Mouse (Mus musculus) spleen, postnatal 36 days (tissue): ENCODE data around the gene Vps37c.
A peak's percentile ranks its signal among the peaks of the same experiment; 100 is the strongest.

ENCODE experiments used
- DNase-seq, 2 experiments: peaks; one replicate each; pipeline ENCODE4 v3.0.0; 2022; ENCODE audit warnings: low spot score in 2 of 2, mixed read lengths in 1 of 2

Gene Vps37c

DNA sequence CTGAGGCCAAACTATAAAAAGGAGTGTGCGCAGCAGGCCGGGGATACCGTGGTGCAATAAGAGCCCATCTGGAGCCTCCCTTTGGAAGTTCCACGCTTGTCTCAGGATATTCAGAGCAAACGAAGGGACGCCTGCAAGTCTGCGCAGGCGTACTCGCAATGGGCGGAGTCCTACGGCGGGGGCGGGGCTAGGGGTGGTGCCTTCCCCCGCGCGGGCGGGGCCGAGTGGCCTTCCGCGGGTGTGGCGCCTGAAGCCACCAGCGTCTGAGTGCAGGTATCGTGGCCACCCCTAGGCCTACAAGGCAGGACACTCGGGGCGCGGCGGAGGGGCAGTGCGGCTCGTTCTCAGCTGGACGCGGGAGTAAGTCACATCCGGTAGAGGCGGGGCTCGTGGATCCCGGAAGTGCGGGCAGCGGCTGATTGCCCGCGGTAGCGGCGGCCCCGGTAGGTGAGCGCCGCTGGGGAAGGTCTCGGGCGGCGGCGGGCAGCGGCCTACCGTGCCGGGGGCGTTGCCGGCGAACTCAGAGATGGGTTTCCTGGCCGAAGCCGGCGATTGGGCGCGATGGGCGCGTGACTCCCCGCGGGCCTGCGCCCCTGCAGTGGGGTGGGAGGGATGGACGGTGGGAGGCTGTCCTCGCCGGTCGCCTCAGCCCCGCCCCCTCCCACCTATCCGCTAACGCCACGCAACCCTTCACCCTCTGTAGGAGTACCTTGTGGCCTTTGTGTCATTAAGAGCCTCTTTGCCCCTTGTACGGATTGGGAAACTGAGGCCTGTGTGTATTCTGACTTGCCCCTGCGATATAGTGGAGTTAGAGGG, at the start of gene Vps37c:
TSS of gene Vps37c (plus strand) at position 199 of the 816 bp plus-strand sequence.
- DNase-seq, result peak; percentile 85 to 90

DNA sequence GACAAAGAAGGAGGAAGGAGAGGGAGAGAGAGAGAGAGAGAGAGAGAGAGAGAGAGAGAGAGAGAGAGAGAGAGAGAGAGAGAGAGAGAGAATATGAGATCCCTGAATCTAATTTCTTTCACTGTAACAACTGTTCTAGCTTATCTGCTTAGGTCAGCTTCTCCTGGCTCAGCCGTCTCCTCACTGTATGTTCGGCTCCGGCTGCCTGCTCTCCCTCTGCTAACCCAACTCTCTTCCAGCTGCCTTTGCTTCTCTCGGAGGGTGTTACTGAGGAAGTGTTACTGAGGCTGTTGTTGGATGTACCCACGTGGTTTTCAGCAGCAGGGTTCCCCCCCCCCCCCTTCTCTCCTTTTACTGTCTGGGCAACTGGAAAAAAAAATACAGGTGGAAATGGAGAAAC, 48.5 kb upstream of the Vps37c start:
- DNase-seq, result no peak

DNA sequence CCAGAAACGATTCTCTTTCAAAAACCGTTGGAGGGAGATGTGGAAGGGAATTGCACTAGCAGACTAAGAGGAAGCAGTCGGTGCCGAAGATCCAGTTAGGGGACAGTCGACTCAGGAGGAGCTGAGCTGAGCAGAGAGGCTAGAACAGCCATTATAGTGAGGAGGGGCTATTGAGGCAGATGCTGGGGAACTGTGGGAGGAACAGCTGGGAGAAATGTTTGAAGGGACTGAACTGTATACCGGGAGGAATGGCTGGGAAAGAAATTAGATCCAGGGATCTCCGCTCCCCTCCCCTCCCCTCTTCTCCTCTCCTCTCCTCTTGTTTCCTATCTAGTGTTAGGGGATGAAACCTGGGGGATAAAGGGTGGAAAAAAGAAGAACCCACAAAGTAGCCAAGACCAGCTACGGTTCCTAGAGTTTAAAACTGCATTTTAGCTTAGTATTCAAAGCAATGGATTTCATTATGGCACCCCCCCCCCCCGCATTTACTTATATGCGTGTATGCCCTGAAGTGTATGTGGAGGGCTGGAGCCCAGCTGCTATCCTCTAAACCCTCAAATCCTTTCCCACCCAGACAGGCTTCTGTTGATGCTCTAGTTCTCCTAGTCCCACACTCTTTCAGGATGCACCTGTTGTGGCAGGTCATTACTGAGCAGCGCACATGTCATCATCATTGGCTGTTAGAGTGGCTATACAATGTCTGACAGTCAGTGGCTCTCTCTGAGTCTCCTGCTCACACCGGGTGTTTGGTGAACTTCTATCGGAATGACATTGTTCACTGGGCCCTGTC, 47.8 kb upstream of the Vps37c start:
- no peak for DNase-seq

DNA sequence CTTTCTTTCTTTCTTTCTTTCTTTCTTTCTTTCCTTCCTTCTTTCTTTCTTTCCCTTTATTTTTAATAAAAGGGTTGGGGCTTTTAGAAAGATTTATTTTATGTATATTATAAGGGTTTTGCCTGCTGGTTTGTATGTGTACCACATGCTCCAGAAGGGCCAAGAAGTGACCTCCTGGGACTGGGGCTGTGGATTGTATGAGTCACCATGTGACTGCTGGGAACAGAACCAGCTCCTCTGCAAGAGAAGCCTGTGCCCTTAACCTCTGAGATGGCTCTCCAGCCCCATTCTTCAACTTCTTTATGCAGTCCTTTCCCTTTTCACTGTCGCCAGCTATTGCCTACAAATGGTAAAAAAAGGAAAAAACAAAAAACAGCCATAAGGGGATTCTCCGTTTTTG, 42.9 kb upstream of the Vps37c start:
- DNase-seq, result no peak

DNA sequence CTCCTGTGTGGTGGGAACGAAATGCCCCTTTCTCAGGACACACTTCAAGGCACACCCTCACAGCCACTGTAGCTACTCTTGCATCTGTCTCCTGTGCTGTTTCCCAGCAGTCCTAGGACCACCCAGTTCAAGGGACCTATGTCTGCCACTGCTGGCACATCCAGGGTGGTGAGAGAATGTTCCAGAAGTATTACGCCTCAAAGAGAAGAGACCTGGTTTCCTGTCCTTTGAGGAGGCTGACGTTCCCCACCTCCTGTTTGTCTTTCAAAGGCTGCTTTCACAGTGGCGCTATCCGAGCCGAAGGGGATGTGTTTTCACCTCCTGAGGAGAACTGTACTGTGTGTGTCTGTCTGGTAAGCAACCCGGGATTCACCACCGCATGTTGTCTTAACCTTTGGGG, 40.4 kb upstream of the Vps37c start:
- peak in 1 of 2 experiments; percentile 18 for DNase-seq

DNA sequence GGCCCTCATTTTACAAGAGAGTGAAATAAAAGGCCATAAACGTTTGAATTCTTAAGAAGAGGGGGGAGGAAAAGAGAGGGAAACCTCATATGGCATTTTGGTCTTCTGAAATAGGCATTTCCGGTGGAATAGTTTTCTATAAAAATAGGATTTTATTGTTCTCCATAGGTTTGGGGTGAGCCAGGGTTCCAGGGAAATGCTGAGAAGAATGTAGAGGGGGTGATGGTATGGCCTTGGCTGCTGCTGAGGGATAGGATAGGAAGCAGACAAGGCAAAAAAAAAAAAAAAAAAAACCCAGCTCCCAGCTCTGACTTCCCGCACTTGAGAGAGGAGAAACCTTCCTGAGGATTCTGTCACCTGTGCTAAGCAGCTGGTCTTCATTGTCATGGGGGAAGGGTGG, 32.5 kb upstream of the Vps37c start:
- DNase-seq, result no peak

DNA sequence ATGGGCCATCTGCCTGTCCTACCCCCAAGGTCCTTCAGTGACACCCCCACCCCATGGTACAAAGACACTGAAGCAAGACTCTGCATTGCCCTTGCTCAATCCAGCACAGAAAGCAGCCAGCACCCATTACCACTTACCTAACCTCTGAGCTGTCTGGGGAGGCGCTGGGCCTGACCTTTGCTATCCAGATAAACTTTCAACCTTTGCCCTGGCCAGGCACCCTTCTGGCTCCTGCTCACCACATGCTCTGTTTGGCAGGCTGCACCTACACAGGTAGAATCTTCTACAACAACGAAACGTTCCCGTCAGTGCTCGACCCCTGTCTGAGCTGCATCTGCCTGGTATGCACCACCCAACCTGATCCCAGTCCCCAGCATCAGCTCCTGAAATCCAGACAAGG, 30.8 kb upstream of the Vps37c start:
- DNase-seq, result no peak

DNA sequence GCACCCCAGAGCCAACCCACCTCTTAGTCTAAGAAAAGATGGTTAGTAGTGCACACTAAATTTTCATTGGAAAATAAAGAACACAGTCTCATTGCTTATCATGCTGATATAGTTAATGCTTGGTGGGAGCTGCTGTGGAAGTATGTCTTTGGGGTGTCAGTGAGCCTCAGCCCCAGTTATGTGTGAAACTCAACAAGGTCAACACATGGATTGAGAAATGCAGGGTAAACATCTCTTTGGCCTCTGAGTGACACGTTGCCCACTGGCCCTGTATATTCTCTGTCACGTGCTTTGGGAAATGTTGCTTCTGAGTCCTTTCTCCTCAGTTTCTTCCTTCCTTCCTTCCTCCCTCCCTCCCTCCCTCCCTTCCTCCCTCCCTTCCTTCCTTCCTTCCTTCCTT, 30.1 kb upstream of the Vps37c start:
- no peak for DNase-seq

DNA sequence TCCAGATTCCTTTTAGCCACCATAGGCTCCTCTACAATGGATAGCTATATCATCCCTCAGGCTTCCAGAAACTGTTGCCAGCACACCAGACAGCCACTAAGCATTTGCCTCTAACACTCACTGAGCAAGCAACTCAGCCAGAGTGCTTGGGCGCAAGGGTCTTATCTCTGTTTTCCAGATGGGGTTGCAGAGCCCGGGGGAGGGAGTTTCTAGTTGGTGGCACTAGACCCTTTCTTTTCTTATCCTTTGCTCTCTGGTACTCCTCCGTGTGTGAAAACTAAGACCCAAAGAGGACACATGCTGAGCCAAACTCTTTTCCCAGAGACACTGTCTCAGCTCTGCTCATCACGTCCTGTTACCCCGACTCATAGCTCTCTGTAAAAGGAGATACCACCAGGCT, 27.2 kb upstream of the Vps37c start:
- DNase-seq, result peak; percentile 41 to 69

DNA sequence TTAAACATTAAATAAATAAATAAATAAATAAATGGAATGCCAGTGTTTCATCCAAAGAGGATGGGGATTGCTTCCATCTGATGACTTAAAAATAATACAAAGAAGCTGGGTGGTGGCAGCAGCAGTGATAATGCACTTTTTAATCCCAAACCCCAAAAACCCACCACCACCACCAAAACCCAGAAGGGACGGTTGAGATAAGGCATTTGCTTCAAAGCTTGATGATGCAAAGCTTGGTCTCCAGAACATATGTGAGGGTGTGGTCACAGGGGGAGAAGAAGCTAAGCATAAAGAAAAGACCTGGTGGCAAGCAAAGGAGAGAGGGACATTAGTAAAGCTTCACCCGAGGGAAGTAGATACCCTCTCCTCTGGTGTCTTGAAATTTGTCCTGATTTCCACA, 26.6 kb upstream of the Vps37c start:
- DNase-seq, result peak; percentile 20 to 45

DNA sequence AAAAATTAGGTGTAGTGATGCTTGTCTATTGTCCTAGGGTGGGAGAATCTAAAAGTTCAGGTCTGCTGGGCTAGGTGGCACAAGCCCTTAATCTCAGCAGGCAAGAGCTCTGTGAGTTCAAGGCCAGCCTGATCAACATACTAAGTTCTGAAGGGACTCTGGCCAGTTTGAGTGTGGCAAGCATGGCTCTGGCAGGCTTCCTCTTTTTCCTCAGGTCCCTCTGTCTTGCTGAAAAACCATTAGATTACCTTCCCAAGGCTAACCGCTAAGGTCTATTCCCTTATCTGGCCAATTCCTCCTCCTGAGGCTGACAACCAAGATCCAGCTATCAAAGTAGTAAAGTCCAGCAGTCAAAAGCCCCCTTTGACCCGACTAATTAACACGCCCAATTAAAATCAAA, 25.9 kb upstream of the Vps37c start:
- DNase-seq, result no peak

DNA sequence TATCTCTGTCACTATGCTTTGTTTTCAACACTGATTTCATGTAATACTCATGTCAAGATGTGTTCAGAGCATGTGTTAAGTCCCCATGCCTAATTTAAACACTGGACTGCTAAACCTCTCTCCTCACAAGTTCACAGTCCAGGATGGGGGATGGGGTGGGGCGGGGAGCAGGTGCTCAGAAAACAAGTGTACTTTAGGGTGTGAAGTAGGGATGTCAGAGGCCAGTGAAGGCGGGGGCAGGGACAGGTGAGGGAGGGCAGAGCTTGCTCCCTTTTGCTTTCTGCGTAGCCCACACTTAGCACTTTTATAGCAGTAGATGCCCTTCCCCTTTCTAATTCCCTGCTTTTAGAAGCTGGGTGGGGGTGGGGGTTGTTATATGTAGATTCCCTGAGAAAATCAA, 23.4 kb upstream of the Vps37c start:
- DNase-seq, result no peak

DNA sequence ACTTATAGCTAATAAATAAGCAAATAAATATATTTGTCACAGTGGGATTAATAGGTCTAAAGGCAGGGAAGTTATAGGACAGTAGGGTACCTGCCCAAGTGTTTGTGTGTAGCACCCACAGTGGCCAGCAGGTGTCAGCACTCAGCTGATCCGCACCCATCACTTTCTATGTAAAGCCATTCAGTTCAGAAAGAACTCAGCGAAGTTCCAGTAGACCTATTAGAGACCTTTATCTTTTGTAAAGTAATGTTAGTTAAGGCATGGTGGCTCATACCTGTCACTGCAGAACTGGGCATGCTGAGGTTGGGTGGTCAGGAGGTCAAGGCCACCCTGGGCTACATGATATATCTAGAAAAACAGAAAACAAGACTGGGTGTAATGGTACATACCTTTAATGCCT, 23.0 kb upstream of the Vps37c start:
- peak; percentile 37 to 51 for DNase-seq

DNA sequence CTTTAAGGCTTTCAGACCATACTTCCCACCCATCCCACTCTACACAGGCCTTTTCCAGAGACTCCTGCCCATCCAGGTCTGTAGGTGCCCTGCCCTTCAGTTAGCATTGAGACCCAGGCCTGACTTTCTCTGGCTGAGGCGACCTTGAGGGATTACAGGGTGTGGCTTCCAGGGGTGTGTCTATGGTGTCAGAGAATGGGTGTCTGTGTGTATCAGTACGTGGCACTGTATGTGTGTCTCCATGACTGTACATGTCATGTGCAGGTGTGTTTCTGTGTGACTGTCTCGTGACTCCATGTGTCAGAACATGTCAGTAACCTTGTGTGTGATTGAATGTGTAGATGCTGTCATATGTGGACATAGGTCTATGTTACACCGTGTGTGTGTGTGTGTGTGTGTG, 17.2 kb upstream of the Vps37c start:
- no peak for DNase-seq

DNA sequence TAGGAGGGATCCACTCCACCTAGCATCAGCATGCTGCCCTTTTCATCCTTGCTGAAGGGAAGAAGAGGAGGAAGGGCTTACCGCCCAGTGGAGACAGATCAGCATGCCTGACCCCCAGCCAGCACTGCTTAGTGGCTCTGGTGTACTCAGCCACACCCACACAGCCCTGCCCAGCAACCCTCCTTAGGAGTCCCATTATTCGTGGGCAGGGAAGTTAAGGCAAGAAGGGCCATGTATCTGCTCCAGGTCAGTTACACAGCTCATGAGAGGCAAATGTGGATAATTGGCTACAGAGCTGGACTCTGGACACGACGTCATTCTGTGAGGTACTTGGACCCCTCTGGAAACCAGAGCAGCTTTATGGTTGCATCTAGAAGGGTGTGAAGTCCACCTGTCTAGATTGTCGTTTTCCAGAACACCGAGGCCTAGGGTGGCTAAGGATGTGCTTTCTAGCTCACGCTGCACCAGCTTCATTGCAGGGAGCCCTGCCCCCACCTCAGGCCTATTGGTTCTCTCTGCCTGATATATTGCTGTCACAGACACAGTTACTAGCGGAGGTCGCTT, 16.6 kb upstream of the Vps37c start:
- DNase-seq, result no peak

DNA sequence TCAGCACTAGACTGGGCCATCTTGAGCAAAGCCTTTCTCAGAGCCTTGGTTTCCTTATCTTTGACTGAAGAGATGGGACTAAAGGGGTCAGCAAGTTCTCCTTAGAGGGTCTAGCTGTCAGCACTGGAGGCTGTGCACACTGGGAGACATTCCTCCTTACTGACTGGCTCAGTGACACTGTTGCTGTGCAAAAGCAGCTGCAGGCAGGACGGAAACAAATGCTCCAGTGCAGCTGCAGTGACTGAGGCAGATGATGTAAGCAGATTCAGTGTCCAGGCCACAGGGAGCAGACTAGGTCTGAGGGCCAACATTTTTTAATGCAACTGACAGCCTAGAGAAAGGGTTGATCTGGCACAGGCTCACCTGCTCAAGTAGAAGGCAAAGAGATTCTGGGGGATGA, 15.3 kb upstream of the Vps37c start:
- no peak for DNase-seq

DNA sequence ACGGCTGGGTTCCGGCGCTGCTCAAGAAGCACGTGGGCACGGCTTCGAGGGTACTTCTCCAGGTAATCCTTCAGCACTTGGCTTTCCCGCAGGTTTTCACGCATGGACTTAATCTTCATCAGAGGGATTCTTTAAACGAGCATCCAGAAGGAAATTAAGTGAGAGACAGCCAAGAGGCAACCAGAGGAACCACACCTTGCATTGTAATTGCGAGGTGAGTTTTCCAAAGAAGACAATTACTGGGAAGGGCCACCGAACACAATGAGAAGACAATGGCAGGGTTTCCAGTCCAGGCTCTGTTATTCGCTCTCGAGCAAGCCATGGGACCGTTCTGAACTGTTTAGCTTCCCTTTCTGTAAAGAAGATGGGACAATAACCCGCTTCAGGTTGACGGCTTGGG, 11.9 kb upstream of the Vps37c start:
- DNase-seq, result no peak

DNA sequence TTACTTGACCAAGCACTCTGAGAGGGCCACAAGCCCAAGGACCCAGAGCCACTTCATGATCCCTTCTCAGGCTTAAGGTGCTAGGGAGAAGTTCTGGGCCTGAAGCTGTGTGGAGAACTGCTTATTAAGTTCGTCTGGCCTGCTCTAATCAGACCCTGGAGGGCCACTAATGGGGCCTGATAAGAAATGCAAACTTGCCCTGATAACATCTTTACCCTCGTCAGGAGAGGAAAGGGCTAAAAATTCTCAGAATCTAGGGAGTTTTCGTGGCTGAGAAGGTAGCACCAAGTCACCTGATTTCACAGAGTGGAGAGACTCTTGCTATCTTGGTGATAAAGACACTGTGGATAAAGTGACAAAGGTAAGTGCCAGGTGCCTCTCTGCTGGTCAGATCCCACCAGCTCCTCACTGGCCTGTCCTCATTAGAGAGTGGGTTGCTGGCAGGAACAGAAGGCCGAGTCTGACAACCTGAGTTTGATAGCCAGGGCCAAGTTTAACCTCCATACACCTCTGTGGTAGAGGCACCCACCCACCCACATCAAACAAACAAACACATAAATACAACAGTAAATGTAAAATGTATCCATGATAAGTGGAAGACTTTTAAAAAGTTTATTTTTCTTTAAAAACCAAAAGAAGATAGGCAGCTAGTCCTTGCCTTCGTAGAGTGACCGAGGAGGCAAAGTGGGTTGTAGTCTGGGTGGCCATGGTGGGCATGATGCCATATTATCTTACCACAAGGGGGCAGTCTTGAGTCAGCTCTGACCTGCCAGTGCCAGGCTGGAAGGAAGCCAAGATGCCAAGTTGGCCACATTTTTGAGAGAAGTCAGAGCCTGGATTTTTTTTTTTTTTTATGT, 10.4 kb upstream of the Vps37c start, which contains the start of gene Pga5:
TSS of gene Pga5 (minus strand) at position 157 of the 857 bp plus-strand sequence.
- DNase-seq, result peak; percentile 60 to 66

DNA sequence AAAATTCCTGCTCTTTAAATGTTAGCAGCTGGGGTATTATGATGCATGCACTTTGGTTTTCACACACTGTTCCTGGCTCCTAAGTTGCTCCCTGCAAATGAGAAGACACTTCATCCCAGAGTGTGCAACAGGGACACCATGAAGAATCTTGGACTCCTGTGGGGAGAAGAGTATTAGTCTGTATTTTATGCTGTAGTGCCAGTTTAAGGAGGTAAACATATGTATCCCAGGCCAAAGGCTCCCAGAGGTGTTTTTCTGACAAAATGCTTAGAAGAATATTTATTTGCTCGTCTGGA, 9.8 kb upstream of the Vps37c start:
- DNase-seq, result no peak

DNA sequence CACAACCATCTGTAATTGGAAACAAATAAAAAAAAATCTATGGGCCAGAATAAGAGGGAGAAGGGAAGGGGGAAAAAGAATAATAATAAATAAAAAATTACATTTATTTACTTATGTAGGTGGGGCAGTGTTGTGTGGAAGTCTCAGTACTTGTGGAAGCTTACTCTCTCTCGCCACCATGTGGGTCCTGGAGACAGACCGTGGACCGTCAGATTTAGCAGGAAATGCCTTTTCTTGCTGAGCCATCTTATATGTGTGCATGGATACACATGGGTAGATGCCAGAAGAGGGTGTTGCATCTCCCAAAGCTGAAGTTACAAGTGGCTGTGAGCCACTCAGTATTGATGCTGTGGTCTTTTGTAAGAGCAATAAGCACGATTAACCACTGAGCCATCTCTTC, 7.0 kb upstream of the Vps37c start:
- no peak for DNase-seq

DNA sequence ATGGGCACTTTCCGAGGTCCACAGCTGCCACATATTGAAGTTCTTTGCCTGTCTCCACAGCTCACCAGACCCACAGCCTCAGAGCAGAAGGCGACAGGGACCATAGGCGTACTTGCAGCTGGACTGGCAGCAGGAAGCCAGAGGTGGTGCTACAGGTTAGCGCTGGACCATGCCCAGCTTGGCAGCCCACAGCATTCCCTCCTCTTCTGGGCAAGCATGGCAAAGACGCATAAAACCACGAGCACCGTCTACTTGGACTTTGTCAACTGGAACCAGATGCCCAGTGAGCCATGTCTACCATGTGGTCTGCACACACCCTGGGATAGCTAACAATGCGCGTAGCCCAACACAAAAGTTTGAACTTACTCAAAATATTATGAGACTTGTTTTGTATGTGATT, 3.5 kb upstream of the Vps37c start:
- no peak for DNase-seq

DNA sequence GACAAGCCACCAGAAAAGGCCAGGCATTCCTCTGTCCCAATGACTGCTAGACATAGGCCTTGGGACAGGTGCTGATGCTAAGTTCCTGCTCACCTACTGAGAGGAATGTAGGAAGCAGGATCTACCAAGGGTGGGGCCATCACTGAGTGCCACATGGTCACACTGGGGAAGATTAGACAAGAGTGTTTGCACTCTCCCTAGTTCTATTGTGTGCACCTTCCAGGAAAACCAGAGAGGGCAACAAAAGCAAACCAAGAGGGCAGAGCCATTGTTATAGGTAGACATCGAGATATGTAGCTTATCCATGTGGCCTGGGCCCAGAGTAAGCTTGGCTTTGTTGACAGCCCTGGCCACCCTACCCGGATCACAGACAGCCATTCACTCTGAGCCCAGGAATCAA, 2.8 kb upstream of the Vps37c start:
- DNase-seq, result no peak
